Mouse (Mus musculus) embryo, embryonic 10 days (tissue): ENCODE measurements at regions not wholly inside any gene's neighbourhood (a gene's known extent, or its start where the extent isn't known, plus 50 kb on each side); places are given as distances from the start of the nearest gene placed in this dataset.

Experiments used
- DNase-seq: peaks from one replicate; pipeline ENCODE4 v3.0.0-alpha.2; 2015; ENCODE audit warnings: low spot score

- DNase-seq: no peak
Measured at GRCm38 (mm10) chr2:75491789-75492500, 167.1 kb upstream of the Hnrnpa3 start.

- no peak for DNase-seq
Measured at GRCm38 (mm10) chr2:75492501-75492898, 166.6 kb upstream of the Hnrnpa3 start.

- DNase-seq: no peak
Measured at GRCm38 (mm10) chr2:75496606-75497240, 162.3 kb upstream of the Hnrnpa3 start.

GRCm38 (mm10) chr2:75510223-75510622 lies 148.8 kb upstream of the Hnrnpa3 start:
- no peak for DNase-seq

GRCm38 (mm10) chr2:75512422-75513170 lies 146.5 kb upstream of the Hnrnpa3 start:
- DNase-seq: peak; percentile 36

- peak; percentile 37 for DNase-seq
Measured at GRCm38 (mm10) chr2:75514171-75514570, 144.9 kb upstream of the Hnrnpa3 start.

DNA sequence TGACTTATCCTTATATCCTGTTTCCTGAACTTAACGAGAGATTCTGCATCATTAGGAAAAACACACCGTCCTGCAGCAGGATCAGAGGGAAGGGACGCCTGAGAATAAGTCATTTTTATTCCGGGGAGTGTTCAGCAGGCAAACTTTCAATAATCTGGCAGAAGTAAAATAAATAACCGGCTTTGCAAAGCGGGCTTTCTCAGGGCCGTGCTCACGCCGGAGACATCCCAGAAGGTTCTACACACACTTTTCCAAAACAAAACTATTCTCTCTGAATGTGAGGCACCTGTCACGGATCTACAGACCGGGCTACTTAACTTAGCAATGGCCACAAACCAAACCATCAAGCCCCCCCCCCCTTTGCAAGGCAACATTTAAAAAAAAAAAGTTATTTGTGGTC lies 142.8 kb upstream of the Hnrnpa3 start:
- DNase-seq: no peak

DNA sequence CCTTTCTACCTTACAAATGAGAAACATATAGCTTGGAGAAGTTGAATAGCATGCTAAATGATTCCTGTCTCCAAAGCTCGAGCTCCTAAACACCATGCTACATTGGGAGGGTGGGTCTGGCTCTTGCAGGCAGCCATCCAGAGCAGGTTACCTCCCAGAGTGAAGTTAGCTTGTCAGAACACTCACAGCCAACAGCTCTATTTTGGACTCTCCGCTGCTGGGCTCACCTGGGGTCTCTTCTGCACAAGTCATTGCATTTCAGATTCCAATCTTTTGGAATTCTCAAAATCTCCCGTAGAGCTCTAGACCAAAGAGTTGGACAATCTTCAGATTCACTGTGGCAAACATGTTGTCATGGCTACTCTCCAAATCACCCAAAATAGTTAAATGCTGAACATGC lies 142.0 kb upstream of the Hnrnpa3 start:
- DNase-seq: no peak

- DNase-seq: no peak
Measured at GRCm38 (mm10) chr2:75518607-75519006, 140.5 kb upstream of the Hnrnpa3 start.

GRCm38 (mm10) chr2:75525562-75525961 lies 133.5 kb upstream of the Hnrnpa3 start:
- no peak for DNase-seq

DNA sequence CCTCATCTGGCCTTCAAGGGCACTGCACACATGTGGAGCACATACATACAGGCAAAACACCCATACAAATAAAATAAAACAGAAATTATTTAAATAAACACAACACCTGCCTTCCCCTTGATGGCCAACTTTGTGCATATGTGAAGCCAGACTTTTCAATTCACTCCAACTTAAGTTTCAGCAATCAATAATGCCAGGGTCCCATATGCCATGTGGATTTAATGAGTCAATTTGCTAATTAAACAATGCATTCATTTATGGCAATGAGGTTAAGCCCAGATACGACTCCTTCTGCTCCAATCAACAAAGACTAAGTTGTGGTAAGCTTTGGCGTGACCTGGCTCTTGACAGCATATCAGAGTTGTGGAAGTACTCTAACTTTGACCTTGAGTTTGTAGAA lies 130.4 kb upstream of the Hnrnpa3 start:
- DNase-seq: no peak

DNA sequence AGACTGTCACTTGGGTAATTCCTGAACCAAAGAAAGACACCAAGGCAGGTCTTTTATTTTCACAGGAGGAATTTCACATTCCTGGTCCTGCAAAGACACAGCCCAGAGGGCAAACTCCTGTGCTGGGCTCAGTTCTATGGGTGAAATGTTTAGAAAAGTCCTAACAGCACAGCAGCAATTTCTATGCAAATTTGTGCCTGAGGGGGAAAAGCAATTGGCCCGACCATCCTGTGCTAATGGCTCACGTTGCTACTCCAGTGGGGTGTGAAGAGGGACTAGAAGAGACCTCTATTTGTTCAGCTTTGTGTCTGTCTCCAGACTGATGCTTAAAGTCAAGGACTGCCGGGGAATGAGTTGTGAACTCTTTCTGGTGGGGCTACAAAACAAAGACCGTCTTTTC lies 120.9 kb upstream of the Hnrnpa3 start:
- peak; percentile 18 for DNase-seq

- DNase-seq: no peak
Measured at GRCm38 (mm10) chr2:75539726-75540125, 119.3 kb upstream of the Hnrnpa3 start.

- no peak for DNase-seq
Measured at GRCm38 (mm10) chr2:75542331-75542730, 116.7 kb upstream of the Hnrnpa3 start.

DNA sequence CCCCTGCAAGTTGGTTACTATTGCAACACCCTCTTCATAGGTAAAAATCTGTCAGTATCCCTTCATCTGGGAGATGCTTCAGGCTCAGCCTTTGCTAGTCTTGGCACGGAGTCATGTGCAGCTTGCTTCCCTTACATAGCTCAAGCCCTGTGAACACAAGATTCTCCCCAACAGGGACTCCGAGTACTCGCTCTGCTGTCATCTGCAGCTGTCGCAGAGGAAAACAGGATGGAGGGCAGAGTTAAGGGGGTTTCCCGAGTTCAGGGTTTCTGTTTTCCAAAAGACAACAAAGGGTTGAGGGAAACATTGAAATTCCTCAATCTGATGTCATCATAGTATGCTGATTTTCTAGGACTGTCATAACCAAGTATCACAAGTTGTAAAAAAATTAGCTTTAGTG lies 116.3 kb upstream of the Hnrnpa3 start:
- no peak for DNase-seq

DNA sequence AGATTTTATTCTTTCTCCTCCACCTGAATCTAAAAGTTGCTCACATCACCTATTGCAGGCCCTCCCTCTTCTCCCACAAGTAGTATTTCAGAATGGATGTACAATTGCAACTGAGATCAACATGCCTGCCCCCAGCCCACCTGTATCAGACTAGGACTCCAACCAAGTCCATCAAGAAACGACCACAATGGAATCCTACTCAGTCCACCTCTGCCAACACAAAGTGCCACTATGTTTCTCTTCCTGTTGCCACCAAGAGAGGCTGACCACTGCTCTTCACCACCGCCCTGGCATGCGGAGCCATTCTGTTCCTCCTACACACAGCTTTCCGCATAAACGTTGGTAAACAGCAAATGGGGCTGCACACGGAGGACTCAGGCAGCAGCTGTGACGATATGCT lies 113.1 kb upstream of the Hnrnpa3 start:
- no peak for DNase-seq

- no peak for DNase-seq
Measured at GRCm38 (mm10) chr2:75555676-75556075, 103.4 kb upstream of the Hnrnpa3 start.

- peak; percentile 48 for DNase-seq
Measured at GRCm38 (mm10) chr2:75556744-75557143, 102.3 kb upstream of the Hnrnpa3 start.

DNA sequence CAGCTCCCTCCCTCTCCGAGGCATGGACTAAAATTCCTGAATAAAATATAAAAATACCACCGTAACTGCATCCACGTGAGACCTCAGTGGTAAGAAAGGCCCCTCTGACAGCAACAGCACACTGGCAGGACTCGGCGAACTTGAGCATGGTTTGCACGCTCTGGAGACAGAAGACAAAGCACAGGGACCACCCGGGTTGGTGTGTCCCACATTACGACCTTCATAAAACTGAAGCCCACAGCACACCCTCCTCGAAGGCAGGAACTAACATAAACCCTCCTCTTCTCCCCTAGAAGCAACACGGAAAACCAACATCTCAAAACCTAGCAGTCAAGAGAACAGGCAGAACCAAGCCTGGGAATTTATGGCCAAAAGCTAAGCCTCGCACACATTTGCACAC lies 101.7 kb upstream of the Hnrnpa3 start:
- no peak for DNase-seq

- no peak for DNase-seq
Measured at GRCm38 (mm10) chr2:75559920-75560319, 99.1 kb upstream of the Hnrnpa3 start.

DNA sequence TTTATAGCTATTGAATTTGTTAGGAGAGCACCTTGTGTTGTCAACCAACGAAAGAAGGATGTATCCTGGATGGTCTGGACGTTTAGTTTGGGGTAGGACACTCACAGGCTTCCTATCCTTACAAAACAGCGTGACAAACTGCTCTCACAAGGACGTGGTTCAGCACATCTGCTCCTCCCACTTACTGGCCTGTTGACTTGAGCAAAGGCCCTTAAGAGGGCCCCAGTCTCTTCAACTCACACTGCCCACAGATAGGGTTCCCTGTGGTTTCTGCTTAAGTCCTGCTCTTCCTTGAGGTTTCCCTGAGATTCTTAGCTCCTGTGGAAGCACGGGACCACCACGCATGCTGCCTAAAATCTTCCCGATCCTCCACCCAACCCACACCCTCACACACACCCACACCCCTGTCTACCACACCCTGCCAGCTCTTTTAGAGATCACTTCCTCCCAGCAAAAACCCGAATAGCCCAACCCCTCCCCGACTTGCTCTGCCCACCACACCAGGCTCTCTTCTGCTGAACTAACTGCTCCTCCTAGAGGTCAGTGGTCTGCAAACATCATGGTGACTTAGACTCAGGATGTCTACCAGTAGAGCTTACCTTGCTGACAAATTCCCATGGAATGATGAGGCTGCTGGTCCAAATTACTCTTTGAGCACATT lies 95.7 kb upstream of the Hnrnpa3 start:
- no peak for DNase-seq

DNA sequence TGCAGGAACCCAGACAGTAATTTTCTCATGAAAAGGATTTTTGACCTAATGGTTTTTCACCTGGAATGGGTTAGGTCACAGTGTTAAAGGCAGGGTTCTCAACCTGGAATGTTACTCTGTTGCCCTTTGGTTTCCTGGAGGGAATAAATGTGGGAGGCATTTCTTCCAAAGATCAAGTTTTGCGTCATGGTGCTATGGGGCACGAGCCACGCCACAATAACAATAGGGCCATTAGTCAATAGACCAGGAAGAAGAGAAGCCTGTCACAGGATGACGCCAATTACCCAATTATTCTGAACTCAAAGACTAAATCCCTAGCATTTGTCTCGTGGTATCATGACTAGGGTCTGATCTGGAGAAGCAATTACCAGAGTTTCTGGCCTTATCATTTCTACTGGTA lies 94.3 kb upstream of the Hnrnpa3 start:
- DNase-seq: no peak

DNA sequence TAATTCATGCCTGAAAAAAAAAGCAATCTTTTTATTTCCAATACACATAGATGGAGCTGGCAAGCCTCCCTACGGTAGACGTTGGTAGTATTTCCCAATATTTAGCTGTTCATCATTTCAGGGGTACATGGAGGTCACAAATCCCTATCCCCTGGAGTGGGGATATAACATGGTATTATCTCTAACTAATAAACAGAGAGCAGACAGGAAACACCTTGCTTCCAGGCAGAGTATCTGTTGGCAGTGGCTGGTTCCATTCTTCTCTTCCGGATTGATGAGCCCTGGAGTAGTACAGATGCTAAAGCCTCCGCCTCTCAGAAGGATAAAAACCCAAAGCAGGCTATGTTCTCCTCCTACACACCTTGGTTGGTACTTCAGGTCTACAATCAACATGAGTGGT lies 91.9 kb upstream of the Hnrnpa3 start:
- no peak for DNase-seq
